10 mouse cellular contexts compared by ENCODE assay signal in genomic region chr11:99065353-99065752, GRCm38 (mm10). TPM values are rescaled to one million over a fixed set of nuclear protein-coding genes. Genes with fewer than 3 reads are reported as not detected.
A peak's percentile ranks its signal among the peaks of the same experiment; 100 is the strongest.
DNase-seq lines count a peak whose midpoint lies in the region; ATAC-seq lines count a peak whose summit lies in the region.
"Had no signal": no experiment of that assay in that cellular context is flagged by ENCODE, and none has a peak within 500 bp of the region (broad histone marks: within the 10 kb centered on the region; RNA-seq: fewer than 3 reads in every experiment).

No protein-coding gene starts in this region.

- no peak for DNase-seq in heart, adult 9 months (ENCODE audit: low spot score in 2 of 2)
- DNase-seq in midbrain, embryonic 10.5 days (ENCODE audit: low spot score), result no peak
- no peak for DNase-seq in midbrain, embryonic 14.5 days
- DNase-seq in limb, embryonic 11.5 days (ENCODE audit: low spot score), result no peak
- no peak for DNase-seq in natural killer cell, adult 2 months (ENCODE audit: low spot score in 2 of 2)
- no peak for DNase-seq in adrenal gland, postnatal 10 days
- DNase-seq in embryo, embryonic 10.5 days (ENCODE audit: low spot score), result no peak

- H3K9me3 ChIP-seq in heart, embryonic 11.5 days (replicated peaks; ENCODE audit: control insufficient read depth, low read length), result no peaks in the 10 kb centered on the region
- H3K9me3 ChIP-seq in midbrain, embryonic 10.5 days (replicated peaks), result no peaks in the 10 kb centered on the region
- H3K9me3 ChIP-seq in midbrain, embryonic 14.5 days (ENCODE audit: control insufficient read depth, low read length), result no peaks in the 10 kb centered on the region
- H3K9me3 ChIP-seq in limb, embryonic 11.5 days (ENCODE audit: control insufficient read depth, low read length), result no peaks in the 10 kb centered on the region
- H3K9me3 ChIP-seq: midbrain, embryonic 12.5 days had no signal

- H3K36me3 ChIP-seq in heart, embryonic 11.5 days (ENCODE audit: control insufficient read depth, insufficient read depth, low read length), result no peaks in the 10 kb centered on the region
- H3K36me3 ChIP-seq in midbrain, embryonic 10.5 days, result no peaks in the 10 kb centered on the region
- no peaks in the 10 kb centered on the region for H3K36me3 ChIP-seq in midbrain, embryonic 14.5 days (ENCODE audit: control insufficient read depth, insufficient read depth, low read length)
- no peaks in the 10 kb centered on the region for H3K36me3 ChIP-seq in limb, embryonic 11.5 days (ENCODE audit: control insufficient read depth, insufficient read depth, low read length)
- H3K36me3 ChIP-seq: midbrain, embryonic 12.5 days had no signal

- ATAC-seq in heart, embryonic 11.5 days (replicated peaks; ENCODE audit: insufficient number of reproducible peaks, low FRiP score, low TSS enrichment), result peak; percentile 4; the same call in 1 of the 2 replicates
- ATAC-seq in midbrain, embryonic 14.5 days (ENCODE audit: low FRiP score, low TSS enrichment), result no peak
- ATAC-seq in limb, embryonic 11.5 days (ENCODE audit: insufficient number of reproducible peaks, low FRiP score, low TSS enrichment, low read depth), result no peak

- no peaks in the 10 kb centered on the region for H3K27me3 ChIP-seq in heart, embryonic 11.5 days (ENCODE audit: control insufficient read depth, insufficient read depth, low read length)
- no peaks in the 10 kb centered on the region; the same call in 1 of the 2 replicates for H3K27me3 ChIP-seq in midbrain, embryonic 10.5 days (ENCODE audit: low read depth, poor library complexity, severe bottlenecking)
- H3K27me3 ChIP-seq in midbrain, embryonic 14.5 days (ENCODE audit: control insufficient read depth, insufficient read depth, low read length), result no peaks in the 10 kb centered on the region
- no peaks in the 10 kb centered on the region for H3K27me3 ChIP-seq in limb, embryonic 11.5 days (ENCODE audit: control insufficient read depth, insufficient read depth, low read length)

- peaks cover 9% of the 10 kb centered on the region; the same call in 1 of the 2 replicates for H3K4me1 ChIP-seq in heart, embryonic 11.5 days (ENCODE audit: control insufficient read depth, insufficient read depth, low read length)
- H3K4me1 ChIP-seq in midbrain, embryonic 10.5 days, result peaks cover 25% of the 10 kb centered on the region
- H3K4me1 ChIP-seq in midbrain, embryonic 14.5 days (ENCODE audit: control insufficient read depth, insufficient read depth, low read length), result no peaks in the 10 kb centered on the region
- peaks cover 29% of the 10 kb centered on the region for H3K4me1 ChIP-seq in limb, embryonic 11.5 days (ENCODE audit: control insufficient read depth, insufficient read depth, low read length)
- H3K4me1 ChIP-seq: midbrain, embryonic 12.5 days had no signal

- H3K4me3 ChIP-seq in heart, embryonic 11.5 days (ENCODE audit: low read depth, low read length), result no peak overlapping the region
- no peak overlapping the region for H3K4me3 ChIP-seq in midbrain, embryonic 10.5 days
- H3K4me3 ChIP-seq in midbrain, embryonic 14.5 days (replicated peaks; ENCODE audit: low read depth, low read length), result no peak overlapping the region
- H3K4me3 ChIP-seq in limb, embryonic 11.5 days (ENCODE audit: low read depth, low read length), result no peak overlapping the region
- H3K4me3 ChIP-seq: midbrain, embryonic 12.5 days had no signal

- no peak overlapping the region for H3K9ac ChIP-seq in heart, embryonic 11.5 days (ENCODE audit: low read depth, low read length)
- no peak overlapping the region for H3K9ac ChIP-seq in midbrain, embryonic 14.5 days (replicated peaks; ENCODE audit: low read length)
- H3K9ac ChIP-seq in limb, embryonic 11.5 days (ENCODE audit: low read length), result no peak overlapping the region
- H3K9ac ChIP-seq: forebrain, postnatal 0 days; midbrain, embryonic 12.5 days had no signal

- H3K27ac ChIP-seq in heart, embryonic 11.5 days (ENCODE audit: low read depth, low read length), result no peak overlapping the region
- H3K27ac ChIP-seq in midbrain, embryonic 10.5 days (replicated peaks), result peak overlapping the region; percentile 57
- no peak overlapping the region for H3K27ac ChIP-seq in midbrain, embryonic 14.5 days (replicated peaks; ENCODE audit: low read depth, low read length)
- H3K27ac ChIP-seq in limb, embryonic 11.5 days (replicated peaks; ENCODE audit: low read depth, low read length), result 0 out of 2 replicates have a peak overlapping the region, but pooled peaks have one; percentile 14
- H3K27ac ChIP-seq: midbrain, embryonic 12.5 days had no signal

- peak overlapping the region; percentile 1; the same call in 1 of the 2 replicates for H3K4me2 ChIP-seq in heart, embryonic 11.5 days
- no peak overlapping the region for H3K4me2 ChIP-seq in midbrain, embryonic 14.5 days (ENCODE audit: low read length)
- no peak overlapping the region for H3K4me2 ChIP-seq in limb, embryonic 11.5 days (ENCODE audit: low read depth, severe bottlenecking)
- H3K4me2 ChIP-seq: midbrain, embryonic 12.5 days had no signal

- WGBS in heart, embryonic 11.5 days (ENCODE audit: insufficient replicate concordance), result 61% methylated on average over 3 of the region's 3 CpGs
- 76% methylated on average over 3 of the region's 3 CpGs for WGBS in midbrain, embryonic 10.5 days
- WGBS in midbrain, embryonic 14.5 days, result 67% methylated on average over 3 of the region's 3 CpGs
- WGBS in limb, embryonic 11.5 days, result 67% methylated on average over 3 of the region's 3 CpGs

RNA-seq across cellular contexts. Expression of gene Tns4, which starts 23.8 kb away (rescaled TPM):
- 0.13 TPM in 1 of 2 replicates, not detected in the other for polyA plus RNA-seq in heart, embryonic 11.5 days (2014; fragmentation: Nextera tagmentation; extraction: Ambion mirVana)
- 0.55 and 0.84 TPM in 2 replicates for polyA plus RNA-seq in midbrain, embryonic 10.5 days (2016; fragmentation: Nextera tagmentation; extraction: Ambion mirVana)
- polyA plus RNA-seq in midbrain, embryonic 14.5 days (2014; fragmentation: Nextera tagmentation; extraction: Ambion mirVana), result 0.22 TPM in 1 of 2 replicates, not detected in the other
- polyA plus RNA-seq in limb, embryonic 11.5 days (2014; fragmentation: Nextera tagmentation; extraction: Ambion mirVana), result 1.2 and 1.6 TPM in 2 replicates
- total RNA-seq in adrenal gland, postnatal 10 days (2021), result under 1 TPM; 0.12 to 0.51 TPM
- polyA plus RNA-seq: forebrain, postnatal 0 days had no signal

RNA-seq across cellular contexts. Expression of gene Igfbp4, which starts 24.3 kb away (rescaled TPM):
- 284 and 289 TPM in 2 replicates for polyA plus RNA-seq in heart, embryonic 11.5 days (2014; fragmentation: Nextera tagmentation; extraction: Ambion mirVana)
- polyA plus RNA-seq in midbrain, embryonic 10.5 days (2016; fragmentation: Nextera tagmentation; extraction: Ambion mirVana), result 290 and 322 TPM in 2 replicates
- polyA plus RNA-seq in midbrain, embryonic 14.5 days (2014; fragmentation: Nextera tagmentation; extraction: Ambion mirVana), result 55.0 and 111 TPM in 2 replicates
- polyA plus RNA-seq in limb, embryonic 11.5 days (2014; fragmentation: Nextera tagmentation; extraction: Ambion mirVana), result 799 and 884 TPM in 2 replicates
- total RNA-seq in adrenal gland, postnatal 10 days (2021), result 100 to 1,000 TPM; 219 to 333 TPM

RNA-seq across cellular contexts. Expression of gene Top2a, which starts 41.4 kb away (rescaled TPM):
- 220 and 244 TPM in 2 replicates for polyA plus RNA-seq in heart, embryonic 11.5 days (2014; fragmentation: Nextera tagmentation; extraction: Ambion mirVana)
- 357 and 364 TPM in 2 replicates for polyA plus RNA-seq in midbrain, embryonic 10.5 days (2016; fragmentation: Nextera tagmentation; extraction: Ambion mirVana)
- polyA plus RNA-seq in midbrain, embryonic 14.5 days (2014; fragmentation: Nextera tagmentation; extraction: Ambion mirVana), result 24.9 and 67.9 TPM in 2 replicates
- polyA plus RNA-seq in limb, embryonic 11.5 days (2014; fragmentation: Nextera tagmentation; extraction: Ambion mirVana), result 422 and 448 TPM in 2 replicates
- 10 to 100 TPM; 54.0 to 73.1 TPM for total RNA-seq in adrenal gland, postnatal 10 days (2021)

Comparison
In these comparisons a context has a peak if more than half of its experiments do, and no peak if none do; other contexts are left out.
1. H3K27ac ChIP-seq: peak in midbrain, embryonic 10.5 days (single experiment) and limb, embryonic 11.5 days (single experiment); none in heart, embryonic 11.5 days (single experiment) and midbrain, embryonic 14.5 days (single experiment).